Mouse (Mus musculus): ENCODE measurements around the gene Vamp2. TPM values are rescaled to one million over a fixed set of nuclear protein-coding genes. Genes with fewer than 3 reads are reported as not detected.

Vamp2 gene
- polyA plus RNA-seq, 1 experiment = 319 TPM

GRCm38 (mm10) chr11:69059357-69059974 is 28.8 kb upstream of the Vamp2 start, which contains the start of gene Borcs6:
Gene Borcs6 (plus strand): TSS chr11:69059717.
- TF ChIP-seq POLR2A (IDR thresholded peaks at IDR 0.05; ENCODE audit: borderline replicate concordance, extremely low read depth, insufficient read depth, insufficient read length, poor library complexity, severe bottlenecking) = peak; percentile 76
- TF ChIP-seq CTCF (IDR thresholded peaks at IDR 0.05; ENCODE audit: borderline replicate concordance, extremely low read depth, insufficient read depth, insufficient read length) = no peak
- DNase-seq (ENCODE audit: low read depth) = peak; percentile 100

DNA sequence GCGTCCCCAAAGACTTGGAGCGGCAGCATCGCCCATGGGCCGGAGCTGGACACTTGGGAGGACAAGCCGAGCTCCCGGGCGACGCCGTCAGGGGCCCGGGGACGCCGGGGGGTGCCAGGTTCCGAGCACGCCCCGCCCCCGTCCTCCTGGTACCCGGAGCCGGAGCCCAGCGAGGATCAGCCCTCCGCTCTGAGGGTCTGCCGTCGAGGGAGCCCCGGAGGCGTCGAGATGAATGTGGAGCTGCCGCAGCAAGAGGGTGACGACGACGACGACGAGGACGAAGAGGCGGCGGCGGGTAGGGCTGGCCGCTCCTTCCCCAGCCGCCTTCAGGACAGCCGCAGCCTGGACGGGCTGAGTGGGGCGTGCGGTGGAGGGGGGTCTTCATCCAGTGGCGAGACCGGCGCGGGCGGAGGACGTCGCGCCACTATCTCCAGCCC is 28.3 kb upstream of the Vamp2 start:
- TF ChIP-seq POLR2A (IDR thresholded peaks at IDR 0.05; ENCODE audit: borderline replicate concordance, extremely low read depth, insufficient read depth, insufficient read length, poor library complexity, severe bottlenecking) (no peak), CTCF (IDR thresholded peaks at IDR 0.05; ENCODE audit: borderline replicate concordance, extremely low read depth, insufficient read depth, insufficient read length) (no peak)
- DNase-seq (ENCODE audit: low read depth) = peak; percentile 59

DNA sequence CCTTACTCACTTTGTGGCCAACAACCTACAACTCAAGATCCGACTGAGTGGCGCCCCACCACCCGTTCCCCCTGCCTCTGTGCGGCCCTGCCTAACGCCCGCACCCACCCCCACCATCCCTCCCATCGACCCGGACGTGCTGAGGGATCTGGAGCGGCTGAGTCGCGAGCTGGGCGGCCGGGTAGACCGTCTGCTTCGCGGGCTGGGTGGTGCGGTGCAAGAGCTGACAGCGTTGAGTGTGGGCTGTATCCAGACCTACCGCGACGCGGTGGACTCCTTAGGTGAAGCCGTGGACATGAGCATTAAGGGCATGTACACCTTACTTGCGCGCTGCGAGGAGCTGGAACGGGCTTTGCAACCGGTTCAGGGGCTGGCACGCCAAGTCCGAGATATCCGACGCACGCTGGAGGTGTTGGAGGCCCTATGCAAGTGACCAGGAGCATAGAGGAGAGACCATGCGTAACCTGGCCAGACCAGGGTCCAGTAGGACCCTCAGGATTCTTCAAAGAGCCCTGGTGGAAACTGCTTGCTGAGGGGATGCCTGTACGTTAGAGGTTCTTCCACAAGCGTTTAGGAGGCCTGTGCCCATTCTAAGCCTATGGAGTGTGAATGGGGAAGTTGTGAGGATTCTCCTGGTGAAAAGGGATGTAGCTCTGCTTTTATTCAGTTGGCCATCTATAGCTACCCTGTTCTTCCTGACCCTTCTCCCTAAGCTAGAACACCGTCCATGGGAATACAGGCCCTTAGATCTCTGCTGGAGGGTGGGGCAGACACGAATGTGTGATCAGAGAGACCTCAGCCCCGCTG is 27.6 kb upstream of the Vamp2 start:
- DNase-seq (ENCODE audit: low read depth) = peak; percentile 38
- TF ChIP-seq POLR2A (IDR thresholded peaks at IDR 0.05; ENCODE audit: borderline replicate concordance, extremely low read depth, insufficient read depth, insufficient read length, poor library complexity, severe bottlenecking) (no peak), CTCF (IDR thresholded peaks at IDR 0.05; ENCODE audit: borderline replicate concordance, extremely low read depth, insufficient read depth, insufficient read length) (no peak)

GRCm38 (mm10) chr11:69061255-69061912 is 26.9 kb upstream of the Vamp2 start:
- no peak for TF ChIP-seq POLR2A (IDR thresholded peaks at IDR 0.05; ENCODE audit: borderline replicate concordance, extremely low read depth, insufficient read depth, insufficient read length, poor library complexity, severe bottlenecking)
- no peak for TF ChIP-seq CTCF (IDR thresholded peaks at IDR 0.05; ENCODE audit: borderline replicate concordance, extremely low read depth, insufficient read depth, insufficient read length)
- DNase-seq (ENCODE audit: low read depth) = no peak

GRCm38 (mm10) chr11:69062194-69062760 is 26.0 kb upstream of the Vamp2 start:
- no peak for TF ChIP-seq POLR2A (IDR thresholded peaks at IDR 0.05; ENCODE audit: borderline replicate concordance, extremely low read depth, insufficient read depth, insufficient read length, poor library complexity, severe bottlenecking)
- TF ChIP-seq CTCF (IDR thresholded peaks at IDR 0.05; ENCODE audit: borderline replicate concordance, extremely low read depth, insufficient read depth, insufficient read length) = no peak
- peak; percentile 80 for DNase-seq (ENCODE audit: low read depth)

DNA sequence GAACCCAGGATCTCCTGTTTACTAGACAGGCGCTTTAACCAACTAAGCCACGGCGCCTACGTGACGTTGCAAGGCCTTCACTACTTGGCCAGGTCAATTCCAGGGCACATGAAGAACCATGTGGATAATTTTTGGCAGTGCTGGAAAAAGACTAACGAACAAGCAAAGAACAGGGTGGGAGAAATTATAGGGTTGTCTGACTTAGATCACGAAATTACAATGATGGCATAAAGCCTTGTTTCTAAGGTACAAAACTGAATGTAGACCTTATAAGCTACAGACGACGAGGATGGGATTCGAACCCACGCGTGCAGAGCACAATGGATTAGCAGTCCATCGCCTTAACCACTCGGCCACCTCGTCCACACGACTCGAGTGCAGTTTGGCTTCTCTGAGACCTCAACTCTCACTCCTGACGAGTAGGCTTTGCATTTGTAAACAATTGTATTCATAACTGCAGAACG is 25.5 kb upstream of the Vamp2 start:
- TF ChIP-seq POLR2A (IDR thresholded peaks at IDR 0.05; ENCODE audit: borderline replicate concordance, extremely low read depth, insufficient read depth, insufficient read length, poor library complexity, severe bottlenecking) (no peak), CTCF (IDR thresholded peaks at IDR 0.05; ENCODE audit: borderline replicate concordance, extremely low read depth, insufficient read depth, insufficient read length) (no peak)
- DNase-seq (ENCODE audit: low read depth) = peak; percentile 96

GRCm38 (mm10) chr11:69063413-69064201 is 24.7 kb upstream of the Vamp2 start:
- no peak for TF ChIP-seq CTCF (IDR thresholded peaks at IDR 0.05; ENCODE audit: borderline replicate concordance, extremely low read depth, insufficient read depth, insufficient read length)
- TF ChIP-seq POLR2A (IDR thresholded peaks at IDR 0.05; ENCODE audit: borderline replicate concordance, extremely low read depth, insufficient read depth, insufficient read length, poor library complexity, severe bottlenecking) = peak; percentile 53; the same call in 1 of the 2 replicates
- peak; percentile 79 for DNase-seq (ENCODE audit: low read depth)

DNA sequence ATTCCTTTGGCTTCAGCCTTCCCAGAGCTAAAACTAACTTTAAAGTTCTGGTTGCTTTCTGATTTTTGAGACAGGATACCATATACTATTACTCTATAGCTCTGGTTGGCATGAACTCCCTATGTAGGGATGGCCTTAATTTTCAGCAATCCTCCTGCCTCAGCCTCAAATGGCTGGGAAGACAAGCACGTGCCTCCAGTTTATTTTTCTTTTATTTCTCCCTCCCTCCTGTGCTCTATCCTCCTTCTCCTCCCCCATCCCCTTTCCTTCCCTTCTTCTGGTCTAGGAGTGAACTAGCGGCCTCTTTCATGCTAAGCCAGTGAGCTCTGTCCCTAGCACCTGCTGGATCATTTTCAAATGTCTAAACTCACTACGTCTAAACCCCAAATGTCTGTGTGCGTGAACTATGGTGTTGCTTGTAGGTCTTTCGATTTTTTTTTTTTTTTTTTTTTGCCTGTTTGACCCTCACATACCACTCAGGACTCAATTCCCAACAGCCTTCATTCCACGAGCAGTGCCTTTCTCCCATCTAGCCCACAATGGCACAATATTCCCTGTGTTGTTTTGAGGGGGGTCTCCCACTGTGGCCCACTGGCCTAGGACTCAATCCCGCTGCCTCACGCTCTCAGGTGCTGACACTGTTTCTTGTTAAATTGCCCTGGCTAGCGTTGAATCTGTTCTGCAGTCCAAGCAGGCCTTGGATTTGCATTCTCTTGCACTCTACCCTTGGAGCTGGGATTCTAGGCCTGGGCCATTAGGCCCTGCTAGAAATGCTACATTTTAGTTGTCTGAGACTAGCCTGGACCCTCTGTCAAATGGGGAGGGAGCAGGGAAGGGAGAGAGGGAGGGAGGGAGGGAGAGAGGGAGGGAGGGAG is 23.8 kb upstream of the Vamp2 start:
- TF ChIP-seq POLR2A (IDR thresholded peaks at IDR 0.05; ENCODE audit: borderline replicate concordance, extremely low read depth, insufficient read depth, insufficient read length, poor library complexity, severe bottlenecking) = no peak
- no peak for TF ChIP-seq CTCF (IDR thresholded peaks at IDR 0.05; ENCODE audit: borderline replicate concordance, extremely low read depth, insufficient read depth, insufficient read length)
- DNase-seq (ENCODE audit: low read depth) = no peak

DNA sequence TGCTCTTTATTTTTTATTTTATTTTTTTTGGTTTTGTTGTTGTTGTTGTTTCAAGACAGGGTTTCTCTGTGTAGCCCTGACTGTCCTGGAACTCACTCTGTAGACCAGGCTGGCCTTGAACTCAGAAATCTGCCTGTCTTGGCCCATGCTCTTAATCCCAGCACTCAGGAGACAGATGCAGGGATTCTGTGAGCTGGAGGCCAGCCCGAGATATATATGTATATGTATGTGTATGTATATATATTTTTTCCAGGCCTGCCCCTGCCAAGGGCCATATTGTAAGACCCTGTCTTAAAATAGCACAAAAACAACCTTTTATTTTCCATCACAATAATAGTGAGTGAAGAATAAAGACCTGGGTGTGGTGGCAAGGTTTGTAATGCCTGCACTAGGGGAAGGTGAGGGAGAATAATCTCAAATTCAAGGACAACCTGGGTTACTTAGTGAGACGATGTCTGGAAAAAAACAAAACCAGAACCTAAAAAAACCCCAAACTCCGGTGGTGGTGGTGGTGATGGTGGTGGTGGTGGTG is 22.8 kb upstream of the Vamp2 start:
- DNase-seq (ENCODE audit: low read depth) = no peak
- TF ChIP-seq CTCF (IDR thresholded peaks at IDR 0.05; ENCODE audit: borderline replicate concordance, extremely low read depth, insufficient read depth, insufficient read length) = no peak
- TF ChIP-seq POLR2A (IDR thresholded peaks at IDR 0.05; ENCODE audit: borderline replicate concordance, extremely low read depth, insufficient read depth, insufficient read length, poor library complexity, severe bottlenecking) = no peak
